Mouse (Mus musculus): ENCODE measurements around the gene Clmn. TPM values are rescaled to one million over a fixed set of nuclear protein-coding genes. Genes with fewer than 3 reads are reported as not detected.
"Not testable (repeated sequence)": the region's sequence is repeated elsewhere in the genome, so short reads cannot be mapped to it uniquely, and the experiment has no call there.

The Clmn gene
- polyA plus RNA-seq, 3 experiments from 2014 or later, result 0.04 to 0.19 TPM; not detected in 1

DNA sequence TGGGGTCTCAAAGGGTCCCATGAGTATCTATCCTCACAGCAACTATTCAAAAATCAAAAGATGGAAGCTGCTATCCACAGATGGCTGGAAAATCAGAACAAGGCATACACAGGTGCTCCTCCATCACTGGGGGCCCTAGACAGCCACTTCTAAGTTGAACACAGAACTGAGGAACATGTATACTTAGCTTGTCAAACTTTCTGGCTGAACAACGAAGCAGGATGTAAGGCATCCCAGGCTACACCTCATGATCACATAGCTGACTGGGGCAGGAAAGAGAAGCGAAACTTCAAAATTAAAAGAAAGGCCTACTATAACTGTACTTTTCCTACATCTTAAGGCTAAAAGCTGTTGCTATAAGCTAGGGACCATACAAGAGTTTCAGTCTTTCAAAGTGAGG is 115.9 kb downstream of the Clmn start:
- no peak for ATAC-seq

DNA sequence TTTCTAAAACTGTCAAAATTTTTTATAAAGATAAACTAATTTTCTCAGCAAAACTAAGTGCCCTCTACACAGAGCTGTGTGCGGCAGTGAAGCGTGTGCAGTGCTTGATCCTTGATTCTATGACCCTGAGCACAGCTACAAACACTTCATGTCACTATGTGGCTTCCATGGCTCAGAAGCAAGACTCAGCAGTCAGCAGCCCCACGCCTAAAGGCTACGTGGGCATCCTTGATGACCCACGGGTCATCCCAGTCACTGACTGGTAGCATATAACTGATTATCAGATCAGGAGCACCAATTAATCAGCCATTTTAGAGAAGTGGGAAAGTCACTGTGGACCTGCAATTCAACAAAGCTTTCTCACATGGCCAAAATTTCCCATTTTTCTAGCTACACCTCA is 117.6 kb downstream of the Clmn start:
- ATAC-seq, result no peak

DNA sequence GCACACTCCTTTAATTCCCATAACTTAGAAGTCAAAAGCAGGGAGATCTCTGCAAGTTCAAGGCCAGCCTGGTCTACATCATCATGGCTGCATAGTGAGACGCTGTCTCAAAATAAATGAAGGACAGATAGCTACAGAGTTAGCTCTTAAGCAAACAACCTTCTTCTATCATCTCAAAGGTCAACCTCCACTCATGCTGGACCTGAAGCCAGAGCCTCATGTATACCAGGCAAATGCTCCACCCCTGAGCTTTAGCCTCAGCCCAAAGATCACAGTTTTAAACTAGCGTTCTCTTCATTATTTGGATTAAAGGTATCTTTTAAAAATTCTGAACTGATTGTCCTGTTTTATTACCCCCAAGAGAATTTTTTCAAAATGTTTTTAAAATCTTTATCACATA is 118.3 kb downstream of the Clmn start:
- no peak for ATAC-seq

DNA sequence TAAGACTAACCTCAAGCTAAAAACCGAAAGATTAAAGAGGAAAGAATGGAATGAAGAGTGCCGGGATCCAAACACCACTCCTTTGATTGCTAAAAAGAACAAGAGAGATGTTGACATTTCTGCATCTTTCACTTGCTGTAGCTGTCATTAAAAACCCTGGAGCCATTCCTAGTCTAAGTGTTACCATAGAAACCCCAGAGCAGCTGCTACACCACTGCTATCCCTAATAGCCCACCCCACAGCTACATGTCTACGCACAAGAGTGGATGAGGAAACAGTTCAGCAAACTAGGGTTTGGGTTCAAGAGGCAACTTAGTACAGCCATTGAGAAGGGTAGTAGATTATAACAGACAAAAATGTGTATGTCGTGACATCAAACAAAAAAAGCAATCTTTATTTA is 121.2 kb downstream of the Clmn start:
- no peak for ATAC-seq

DNA sequence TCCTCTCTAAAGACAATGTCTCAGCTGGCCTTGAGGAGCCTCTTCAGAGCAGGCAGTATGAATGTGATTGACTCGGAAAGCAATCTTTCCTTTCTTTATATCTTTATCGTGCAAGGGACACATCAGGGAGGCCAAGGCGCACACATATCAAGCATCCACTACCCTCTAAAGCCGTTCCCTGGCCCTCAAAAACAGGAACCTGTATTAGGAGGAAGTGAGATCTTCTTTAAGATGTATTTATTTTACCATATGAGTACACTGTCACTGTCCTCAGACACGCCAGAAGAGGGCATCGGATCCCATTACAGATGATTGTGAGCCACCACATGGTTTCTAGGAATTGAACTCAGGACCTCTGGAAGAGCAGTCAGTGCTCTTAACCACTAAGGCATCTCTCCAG is 122.6 kb downstream of the Clmn start:
- no peak for ATAC-seq

DNA sequence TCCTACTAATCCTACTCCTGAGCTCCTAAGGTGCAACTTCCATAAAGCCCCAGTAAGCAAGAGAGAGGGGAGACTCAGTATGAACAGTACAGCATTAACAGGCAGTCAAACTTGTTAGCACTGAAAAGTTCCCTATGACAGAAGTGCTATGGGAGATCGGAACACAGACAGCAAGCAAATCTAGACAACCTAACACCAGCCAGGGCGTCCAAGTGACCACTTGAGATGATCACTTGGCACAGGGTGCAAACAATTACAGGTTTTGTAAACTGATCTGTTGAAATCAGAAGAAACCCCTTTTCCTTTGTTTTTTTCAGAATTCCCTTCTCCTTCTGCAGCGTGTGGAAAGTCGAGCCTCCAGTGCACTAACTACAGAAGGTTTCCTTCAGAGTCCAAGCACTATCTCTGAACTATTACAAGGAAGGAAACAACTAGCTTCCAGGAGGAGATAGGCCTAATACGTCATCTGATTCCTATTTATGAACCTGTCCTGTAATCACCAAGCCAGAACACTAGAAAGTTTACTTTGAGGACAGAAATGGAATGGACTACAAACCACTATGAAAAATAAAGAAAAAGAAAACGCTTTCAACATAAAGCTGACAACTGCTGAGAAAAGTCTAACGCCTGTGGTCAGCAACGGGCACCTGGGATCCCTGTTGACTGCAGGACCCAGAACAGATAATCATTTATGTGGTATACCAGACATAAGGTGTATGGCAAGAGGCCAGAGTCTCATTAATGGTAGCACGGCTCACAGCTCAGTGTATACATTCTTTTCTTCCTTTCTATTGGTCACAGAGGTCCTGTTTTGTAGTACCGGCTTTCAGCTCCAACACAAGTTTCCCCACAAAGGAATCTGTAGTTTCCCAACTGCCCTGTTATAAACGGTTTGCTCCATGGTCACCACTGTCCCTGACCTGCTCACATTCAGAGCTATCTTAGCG is 123.8 kb downstream of the Clmn start:
- ATAC-seq, result no peak

DNA sequence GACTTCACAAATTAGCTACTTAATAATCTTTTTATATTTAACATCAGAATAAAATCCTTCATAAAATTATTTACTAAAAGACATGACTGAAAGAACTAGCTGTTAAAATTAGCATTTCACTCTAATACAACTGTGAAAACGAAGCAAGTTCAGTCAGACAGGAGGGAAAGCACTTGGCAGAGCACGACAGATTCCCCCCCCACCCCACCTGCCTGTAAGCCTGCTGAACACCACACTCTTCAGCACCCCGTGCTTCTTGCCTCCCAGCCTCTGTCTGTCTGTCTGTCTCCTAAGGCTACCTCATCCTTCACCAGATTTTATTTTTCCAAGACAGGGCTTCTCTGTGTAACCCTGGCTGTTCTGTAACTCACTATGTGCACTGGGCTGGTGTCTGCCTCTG is 125.9 kb downstream of the Clmn start:
- ATAC-seq, result no peak

DNA sequence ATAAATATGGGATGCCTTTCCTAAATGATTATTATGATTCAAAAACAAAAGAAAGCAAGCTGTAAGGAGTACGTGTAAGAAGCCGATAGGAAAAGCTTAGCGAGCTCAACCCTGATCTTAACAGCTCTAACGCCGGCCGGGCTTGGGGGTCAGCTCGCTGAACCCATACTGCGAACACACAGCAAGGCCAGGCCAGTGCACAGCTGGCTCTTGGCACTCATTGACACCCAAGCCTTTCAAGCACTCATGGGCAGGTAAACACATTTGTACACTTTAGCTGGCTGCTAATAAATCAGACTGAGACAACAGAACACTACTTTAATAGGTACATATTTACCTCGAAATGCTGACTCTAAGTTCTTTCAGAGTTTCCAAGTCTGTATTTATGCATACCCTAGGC is 126.4 kb downstream of the Clmn start:
- ATAC-seq, result no peak

DNA sequence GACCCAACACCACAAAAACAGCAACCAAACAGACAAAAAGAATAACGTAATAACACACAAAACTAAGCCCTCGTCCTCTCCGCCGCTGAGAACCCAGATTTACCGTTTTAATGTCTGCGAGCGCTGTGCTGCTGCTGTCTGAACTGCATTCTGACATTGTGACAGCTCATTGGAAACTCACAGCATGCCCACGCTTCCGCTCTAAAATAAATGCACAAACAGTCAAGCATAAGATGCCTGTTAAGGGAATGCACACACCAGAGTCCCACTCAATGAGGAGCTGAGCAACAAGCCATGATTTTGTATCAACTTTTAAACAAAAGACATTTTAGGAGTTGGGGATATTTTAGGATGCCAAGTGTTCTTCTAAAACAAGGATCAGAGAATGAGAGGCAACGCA is 127.2 kb downstream of the Clmn start:
- no peak for ATAC-seq

DNA sequence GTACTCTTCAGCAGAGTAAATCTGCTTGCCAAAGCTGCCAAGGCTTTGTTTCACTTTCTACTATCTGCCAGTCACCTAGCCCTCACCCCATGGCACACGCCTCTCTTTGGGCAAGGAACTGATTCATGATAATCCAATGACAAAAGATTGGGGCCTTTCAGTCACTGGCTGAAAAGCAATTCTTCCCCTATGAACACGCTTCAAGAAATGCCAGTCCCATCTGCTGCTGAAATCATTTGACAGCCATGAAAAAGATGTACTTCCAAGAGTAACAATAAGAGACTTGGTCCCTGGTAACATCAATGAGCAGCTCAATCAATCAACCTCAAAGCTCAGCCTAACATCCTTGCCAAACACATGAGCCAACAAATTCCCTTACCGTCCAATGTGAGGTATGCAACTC is 128.9 kb downstream of the Clmn start:
- no peak for ATAC-seq

DNA sequence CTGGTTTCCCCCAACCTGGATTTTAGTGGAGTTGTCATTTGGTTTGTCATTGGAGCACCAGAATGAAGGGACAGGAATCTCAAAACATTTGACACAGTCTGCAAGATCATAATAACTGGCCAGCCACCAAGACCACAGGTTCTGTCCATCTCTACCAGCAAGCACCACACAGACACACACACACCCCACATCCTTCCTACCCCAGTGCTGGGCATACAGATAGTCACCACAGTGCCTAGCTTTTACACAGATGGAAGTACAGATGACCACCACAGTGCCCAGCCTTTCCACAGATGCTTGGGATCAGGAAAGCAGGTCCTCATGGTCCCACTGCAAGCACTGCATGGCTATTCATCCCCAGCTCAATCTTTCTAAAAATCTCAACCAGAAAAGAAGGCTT is 131.7 kb downstream of the Clmn start:
- ATAC-seq, result no peak

DNA sequence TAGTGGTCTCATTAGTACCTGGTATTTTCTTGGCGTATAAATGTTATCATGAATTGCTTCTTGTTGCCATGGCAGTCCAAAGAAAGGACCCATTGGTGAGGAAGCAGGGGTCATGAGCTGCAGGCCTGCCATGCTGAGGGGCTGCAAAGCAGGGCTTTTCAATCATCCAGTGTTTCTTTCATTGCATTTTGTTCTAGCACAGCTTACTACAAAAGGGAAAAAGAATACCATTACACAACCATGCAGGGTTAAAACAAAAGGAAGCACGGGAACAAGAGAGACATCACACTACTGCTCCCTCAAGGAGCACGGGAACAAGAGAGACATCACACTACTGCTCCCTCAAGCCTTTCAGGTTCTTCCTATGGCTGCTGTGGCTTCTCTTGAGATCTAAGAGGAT is 133.1 kb downstream of the Clmn start:
- no peak for ATAC-seq

DNA sequence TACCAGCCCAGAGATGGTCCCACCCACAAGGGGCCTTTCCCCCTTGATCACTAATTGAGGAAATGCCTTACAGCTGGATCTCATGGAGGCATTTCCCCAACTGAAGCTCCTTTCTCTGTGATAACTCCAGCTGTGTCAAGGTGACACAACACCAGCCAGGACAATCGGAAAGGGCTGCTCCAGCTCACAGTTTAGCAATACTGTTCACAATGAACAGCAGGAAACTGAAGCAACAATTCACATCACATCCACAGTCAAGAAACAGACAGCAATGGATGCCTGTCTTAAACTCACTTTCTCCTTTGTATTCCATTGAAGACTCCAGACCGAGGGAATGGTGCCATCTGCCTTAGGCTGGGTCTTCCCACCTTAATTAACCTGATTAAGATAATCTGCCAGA is 138.4 kb downstream of the Clmn start:
- ATAC-seq, result not testable (repeated sequence)

DNA sequence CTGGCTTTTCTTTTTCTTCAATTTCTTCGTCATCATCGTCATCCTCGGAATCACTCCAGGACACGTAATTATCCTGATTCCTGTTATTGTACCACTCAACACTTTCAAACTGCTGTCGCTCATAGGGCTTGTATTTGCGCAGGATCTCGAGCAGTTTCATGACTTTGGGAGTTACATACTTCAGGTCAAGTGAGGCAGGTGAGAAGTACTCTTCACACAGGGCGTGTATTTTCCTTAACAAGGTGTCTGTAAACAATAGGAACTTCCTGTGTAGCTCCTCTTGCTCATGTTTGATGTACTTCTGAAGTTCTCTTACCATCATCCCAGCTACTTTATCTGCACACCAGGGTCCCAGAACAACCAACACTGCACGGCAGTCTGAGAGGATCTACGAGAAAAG is 142.8 kb downstream of the Clmn start:
- no peak for ATAC-seq

DNA sequence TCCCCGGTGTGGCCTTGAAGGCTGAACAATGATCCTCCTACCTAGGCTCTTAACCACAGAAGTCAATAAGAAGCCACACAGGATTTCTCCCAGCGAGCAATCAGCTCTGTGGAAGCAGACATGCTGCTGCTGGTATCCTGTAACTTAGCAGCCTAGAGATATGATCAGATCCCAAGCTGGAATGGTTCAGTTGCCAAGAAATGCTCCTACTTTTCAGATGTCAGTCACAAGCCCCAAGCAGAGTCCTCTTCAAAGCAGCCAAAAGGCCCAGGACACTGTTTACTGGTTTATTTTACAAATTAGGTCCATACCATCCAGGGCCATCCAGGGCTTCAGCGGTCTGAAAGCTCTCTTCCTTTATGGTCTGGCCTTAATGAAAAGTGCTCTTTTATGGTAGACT is 143.9 kb downstream of the Clmn start:
- ATAC-seq, result no peak

DNA sequence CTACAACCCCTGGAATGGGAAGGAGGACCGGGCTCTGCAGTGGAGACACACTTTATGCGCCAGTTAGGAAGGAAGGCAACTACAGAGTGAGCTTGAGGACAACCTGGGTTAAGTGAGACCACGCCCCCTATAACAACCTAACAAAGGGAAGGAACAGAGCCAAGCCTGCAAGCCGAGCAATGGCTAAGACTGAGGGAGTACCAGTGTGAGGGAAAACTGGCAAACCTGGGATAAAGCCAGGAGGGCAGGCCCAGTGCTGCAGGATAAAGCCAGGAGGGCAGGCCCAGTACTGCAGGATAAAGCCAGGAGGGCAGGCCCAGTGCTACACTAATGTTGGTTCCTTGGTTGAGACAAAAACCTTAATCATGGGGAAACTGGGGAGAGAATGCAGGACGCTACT is 145.9 kb downstream of the Clmn start:
- no peak for ATAC-seq

DNA sequence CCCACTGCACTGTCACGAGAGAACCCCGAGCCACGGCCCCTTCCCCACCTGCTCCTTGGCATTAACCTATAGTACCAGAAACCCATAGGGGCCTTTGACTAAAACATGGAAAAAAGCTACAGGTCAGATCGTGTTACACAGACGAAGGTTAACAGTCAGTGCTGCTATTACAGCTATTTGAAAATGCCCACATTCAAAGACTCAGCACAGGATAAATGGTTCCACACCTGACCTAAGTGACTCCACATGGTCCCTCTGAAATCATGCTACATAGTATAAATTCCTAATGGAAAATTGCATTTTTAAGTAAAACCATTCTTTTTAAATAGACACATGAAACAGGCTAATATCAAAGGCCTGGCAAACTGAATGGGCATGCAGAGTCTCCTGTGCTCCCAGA is 148.5 kb downstream of the Clmn start:
- no peak for ATAC-seq

DNA sequence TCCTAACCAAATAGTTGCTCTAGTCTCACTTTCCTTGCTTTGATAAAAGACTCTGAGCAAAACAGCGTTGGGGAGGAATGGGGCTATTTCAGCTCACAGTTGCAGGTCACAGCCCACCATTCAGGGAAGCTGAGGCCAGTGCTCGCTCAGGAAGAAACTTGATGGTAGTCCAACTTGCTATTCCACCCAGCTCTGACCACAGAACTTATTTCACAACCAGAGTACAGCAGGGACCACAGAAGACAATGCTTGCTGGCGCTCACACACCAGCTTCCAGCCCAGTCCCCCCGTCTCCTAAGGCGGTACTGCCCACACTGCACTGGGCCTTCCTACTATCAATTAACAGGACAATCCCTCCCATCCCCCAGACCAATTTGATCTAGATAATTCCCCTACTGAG is 149.4 kb downstream of the Clmn start:
- ATAC-seq, result no peak

Other genes with a start within 250 kb of the Clmn start
- gene Dicer1, start 113.1 kb downstream of the Clmn start, polyA plus RNA-seq (2017; shearing (Covaris generic)), result 10 to 100 TPM in 2 of 3 experiments, 1 to 10 TPM in 1; 8.9 to 14.8 (median 14.1) TPM
- gene Syne3, start 144.7 kb upstream of the Clmn start, polyA plus RNA-seq (2017; shearing (Covaris generic)), result 1 to 10 TPM; 2.2 to 5.4 (median 3.0) TPM
- gene Glrx5, start 167.6 kb upstream of the Clmn start, polyA plus RNA-seq (2017; shearing (Covaris generic)), result 1 to 10 TPM; 4.0 to 6.9 (median 6.6) TPM